Mouse (Mus musculus) lung, adult 2 months (tissue): Measurements from ENCODE around the gene Setd1b.

Experiments
- CTCF ChIP-seq: fragments of 200-500 bp; IDR thresholded peaks from 2 replicates; pipeline ENCODE4 v1.5.1; 2011; ENCODE audit warnings: mild to moderate bottlenecking, low read length, control low read depth; ENCODE audit not compliant: insufficient read depth
- POLR2A ChIP-seq: fragments of 200-500 bp; IDR thresholded peaks from 2 replicates; pipeline ENCODE4 v1.6.1; 2011; ENCODE audit warnings: low read depth, mild to moderate bottlenecking, control low read depth, low read length, borderline replicate concordance; ENCODE audit errors: extremely low read depth

DNA sequence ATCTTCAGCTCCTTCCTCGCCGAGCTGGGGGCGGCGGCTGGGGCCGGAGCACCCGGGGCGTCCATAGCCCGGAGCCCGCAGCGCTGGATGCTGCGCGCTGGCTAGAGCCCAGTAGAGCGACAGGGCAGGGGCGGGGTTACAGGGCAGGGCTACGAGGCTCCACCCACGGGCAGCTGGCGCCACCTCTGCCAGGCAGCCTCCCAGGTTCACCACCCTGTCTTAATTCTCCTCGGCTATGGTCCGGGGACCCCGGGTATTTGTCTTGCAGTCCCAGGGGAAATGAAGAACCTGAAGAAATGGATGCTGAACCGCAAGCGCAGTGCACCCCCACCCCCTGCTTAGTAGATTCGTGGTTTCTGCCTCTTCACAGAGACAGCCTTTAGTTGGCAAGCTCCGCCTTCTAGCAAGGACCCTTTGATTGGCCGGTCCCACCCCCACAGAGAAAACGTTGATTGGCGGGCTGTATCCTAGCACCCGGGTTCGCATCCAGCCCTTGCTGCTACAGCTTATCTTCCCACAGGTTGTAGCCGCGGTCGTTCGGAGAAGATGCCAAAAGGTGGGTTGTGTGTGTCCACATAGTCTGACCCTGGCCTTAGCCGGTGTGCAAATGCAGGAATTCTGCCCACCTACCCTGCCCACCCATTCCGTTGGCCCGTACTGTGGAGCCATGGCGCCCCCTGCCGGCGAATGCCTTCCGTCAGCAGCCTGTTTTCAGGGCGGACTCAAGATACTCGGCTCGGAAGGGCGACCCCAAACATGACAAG is 9.5 kb upstream of the Setd1b start, which contains the start of gene Rhof:
- TF ChIP-seq POLR2A = peak; percentile 23; the same call in 1 of the 2 replicates
- peak; percentile 73 for TF ChIP-seq CTCF
